Mouse (Mus musculus) liver, adult 2 months (tissue): ENCODE results near the gene Lrrc23.

Experiments
- CTCF ChIP-seq: fragments of 200-500 bp; IDR thresholded peaks from 2 replicates; pipeline ENCODE4 v1.5.1; 2011; ENCODE audit warnings: low read depth, low read length, control low read depth
- POLR2A ChIP-seq: fragments of 200-500 bp; IDR thresholded peaks from 2 replicates; pipeline ENCODE4 v1.6.1; 2011; ENCODE audit warnings: low read length, control low read depth; ENCODE audit not compliant: insufficient read depth; ENCODE audit errors: extremely low read depth

DNA sequence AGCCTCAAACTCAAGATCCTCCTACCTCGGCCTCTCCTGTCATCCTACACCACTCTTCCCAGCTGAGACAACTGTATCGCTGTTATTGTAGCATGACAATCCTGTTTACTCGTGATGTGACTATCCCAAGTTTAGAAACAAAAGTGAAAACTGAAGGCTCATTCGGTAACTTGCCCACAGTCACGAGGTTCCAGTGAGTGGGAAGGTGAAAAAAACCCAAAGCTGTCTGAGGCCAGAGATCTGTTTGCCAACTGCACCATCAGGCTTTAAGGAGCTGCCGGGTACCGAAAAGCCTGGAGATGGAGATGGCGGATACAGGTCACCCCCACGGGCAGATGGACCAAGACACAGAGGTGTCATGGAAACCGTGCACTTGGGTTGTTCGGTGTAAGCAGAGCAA lies 42.5 kb downstream of the Lrrc23 start:
- no peak for TF ChIP-seq CTCF
- TF ChIP-seq POLR2A: no peak
